Mouse (Mus musculus) forebrain, embryonic 16.5 days (tissue): ENCODE results near the gene Lactbl1. TPM values are rescaled to one million over a fixed set of nuclear protein-coding genes. Genes with fewer than 3 reads are reported as not detected.
A peak's percentile ranks its signal among the peaks of the same experiment; 100 is the strongest.

Experiments used
- ATAC-seq: fragments of 200-750 bp; cut with Nextera tagmentation; 2 replicates; pipeline ENCODE4 v1.8.0; 2017; ENCODE audit warnings: mild to moderate bottlenecking, moderate library complexity
- H3K27ac ChIP-seq: fragments of 300-500 bp; sonication (generic); 2 replicates; pipeline ENCODE4 v1.5.1; 2014; ENCODE audit warnings: low read length, control low read depth
- H3K27me3 ChIP-seq: fragments of 300-500 bp; sonication (generic); replicated peaks from 2 replicates; pipeline ENCODE4 v1.6.1; 2014; ENCODE audit warnings: low read length; ENCODE audit not compliant: control insufficient read depth, insufficient read depth
- H3K36me3 ChIP-seq: fragments of 300-500 bp; sonication (generic); 2 replicates; pipeline ENCODE4 v1.6.1; 2014; ENCODE audit not compliant: control insufficient read depth, insufficient read depth
- H3K4me1 ChIP-seq: fragments of 300-500 bp; sonication (generic); replicated peaks from 2 replicates; pipeline ENCODE4 v1.6.1; 2014; ENCODE audit warnings: low read length; ENCODE audit not compliant: control insufficient read depth, insufficient read depth
- H3K4me2 ChIP-seq: fragments of 300-500 bp; sonication (generic); 2 replicates; pipeline ENCODE4 v1.6.1; 2014; ENCODE audit warnings: mild to moderate bottlenecking, low read length, control low read depth
- H3K4me3 ChIP-seq: fragments of 300-500 bp; sonication (generic); replicated peaks from 2 replicates; pipeline ENCODE4 v1.5.1; 2014; ENCODE audit warnings: mild to moderate bottlenecking, low read length, control low read depth
- H3K9ac ChIP-seq: fragments of 300-500 bp; sonication (generic); replicated peaks from 2 replicates; pipeline ENCODE4 v1.6.1; 2014; ENCODE audit warnings: low read depth, low read length, control low read depth
- H3K9me3 ChIP-seq: fragments of 300-500 bp; sonication (generic); 2 replicates; pipeline ENCODE4 v1.6.1; 2016; ENCODE audit warnings: low read length; ENCODE audit not compliant: control insufficient read depth
- WGBS: fragments of 180-500 bp; shearing (Covaris S2); extraction: QIAGEN DNeasy Blood & Tissue Kit; methylation state at CpG from one replicate; pipeline ENCODE4 v1.1.7; 2014; 5-methylcytosine and 5-hydroxymethylcytosine counted together
- polyA plus RNA-seq: library from polyadenylated mRNA; unstranded; fragments of >200 nt; fragmentation: Nextera tagmentation; extraction: Ambion mirVana; gene quantifications from 2 replicates; pipeline ENCODE4 v1.2.1, GENCODE M21; 2015

Lactbl1 gene
- polyA plus RNA-seq, 1 experiment from 2014 or later, result 0.06 TPM

DNA sequence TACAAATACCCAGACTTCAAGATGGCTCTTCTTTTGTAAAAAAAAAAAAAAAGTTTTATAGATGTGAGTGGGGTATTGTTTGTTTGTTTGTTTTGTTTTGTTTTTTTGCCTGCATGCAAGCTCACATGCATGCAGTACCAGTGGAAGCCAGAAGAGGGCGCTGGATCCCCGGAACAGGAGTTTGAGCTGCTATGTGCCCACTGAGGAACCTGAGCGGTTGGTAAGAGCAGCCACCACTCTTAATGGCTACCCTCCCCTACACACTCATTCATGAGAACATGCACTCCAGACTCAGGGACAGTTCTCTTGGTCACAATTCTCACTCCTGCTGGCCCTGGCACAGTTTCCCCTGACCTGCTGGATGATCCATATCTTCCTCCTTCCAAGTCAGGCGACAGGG lies 43.6 kb downstream of the Lactbl1 start:
- no peak overlapping the region for H3K27ac ChIP-seq
- H3K4me3 ChIP-seq, result no peak overlapping the region
- H3K9ac ChIP-seq, result no peak overlapping the region
- H3K36me3 ChIP-seq, result peaks cover 14% of the 10 kb centered on the region
- no peak overlapping the region for H3K4me2 ChIP-seq
- 73% methylated on average over 4 of the region's 4 CpGs for WGBS
- no peaks in the 10 kb centered on the region for H3K27me3 ChIP-seq
- no peak for ATAC-seq
- H3K9me3 ChIP-seq, result no peaks in the 10 kb centered on the region
- 0 out of 2 replicates have a peak, but pooled peaks cover 2% of the 10 kb centered on the region for H3K4me1 ChIP-seq

DNA sequence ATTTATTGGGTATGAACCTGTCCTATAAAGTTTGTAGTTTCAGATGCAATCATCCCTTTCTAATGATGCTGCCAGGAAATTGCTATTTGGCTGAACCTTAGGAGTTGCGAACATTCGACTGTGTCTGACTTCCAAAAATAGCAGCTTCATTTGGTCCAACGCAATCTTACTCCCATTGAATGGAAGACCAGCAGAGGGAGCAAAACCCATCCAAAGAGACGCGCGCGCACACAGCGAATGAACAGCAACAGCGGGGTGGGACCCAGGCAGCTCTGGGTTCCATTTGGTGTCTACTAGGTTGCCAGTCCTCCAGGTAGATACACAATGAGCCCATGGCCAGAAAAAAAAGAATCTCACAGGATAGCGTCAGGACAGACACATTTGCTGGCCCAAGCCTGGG lies 45.3 kb downstream of the Lactbl1 start:
- no peaks in the 10 kb centered on the region for H3K27me3 ChIP-seq
- no peak for ATAC-seq
- no peak overlapping the region for H3K27ac ChIP-seq
- no peak overlapping the region for H3K4me2 ChIP-seq
- 73% methylated on average over 10 of the region's 10 CpGs for WGBS
- peaks cover 15% of the 10 kb centered on the region for H3K36me3 ChIP-seq
- H3K9me3 ChIP-seq, result no peaks in the 10 kb centered on the region
- H3K4me1 ChIP-seq, result 0 out of 2 replicates have a peak, but pooled peaks cover 2% of the 10 kb centered on the region
- H3K9ac ChIP-seq, result no peak overlapping the region
- no peak overlapping the region for H3K4me3 ChIP-seq

DNA sequence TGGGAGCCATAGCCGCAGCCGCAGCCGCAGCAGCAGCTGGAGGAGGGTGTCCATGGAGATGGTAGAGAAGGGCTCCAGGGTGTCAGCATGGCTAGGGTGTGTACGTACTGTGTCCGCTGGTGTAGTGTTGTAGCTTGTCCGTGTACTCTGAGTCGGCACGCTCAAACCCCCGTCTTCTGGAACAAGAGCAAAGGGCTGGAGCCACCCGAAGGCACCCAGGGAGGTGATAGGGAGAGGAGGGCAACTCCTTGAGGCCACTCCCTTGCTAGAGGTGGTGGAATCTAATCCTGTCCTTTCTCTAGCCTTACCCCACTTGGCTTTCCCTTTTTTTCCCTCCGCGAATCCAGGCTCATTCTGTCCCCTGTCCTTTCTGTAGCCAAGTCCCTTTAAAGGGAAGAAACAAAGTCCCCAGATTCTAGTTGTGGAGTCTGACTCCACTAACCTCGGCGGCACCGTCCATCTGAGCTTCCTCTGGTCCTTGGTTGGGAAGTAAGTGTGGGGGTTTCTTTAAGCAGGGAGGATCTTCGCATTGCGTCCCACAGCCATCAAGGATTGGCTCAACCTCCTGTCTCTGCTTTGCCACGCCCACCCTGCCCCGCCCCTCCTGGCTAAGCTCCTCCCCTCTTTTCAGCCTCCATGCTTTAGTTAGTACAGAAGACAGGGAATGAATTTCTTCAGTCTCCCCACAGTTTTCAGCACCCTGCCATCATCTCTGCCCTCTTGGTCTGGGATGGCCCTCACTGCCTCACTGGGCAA lies 50.1 kb downstream of the Lactbl1 start:
- Histone ChIP-seq H3K9ac (no peak overlapping the region), H3K9me3 (no peaks in the 10 kb centered on the region), H3K36me3 (peaks cover 14% of the 10 kb centered on the region), H3K4me3 (no peak overlapping the region), H3K4me1 (no peaks in the 10 kb centered on the region), H3K27me3 (no peaks in the 10 kb centered on the region), H3K4me2 (no peak overlapping the region), H3K27ac (no peak overlapping the region)
- 93% methylated on average over 19 of the region's 19 CpGs for WGBS
- ATAC-seq, result no peak

DNA sequence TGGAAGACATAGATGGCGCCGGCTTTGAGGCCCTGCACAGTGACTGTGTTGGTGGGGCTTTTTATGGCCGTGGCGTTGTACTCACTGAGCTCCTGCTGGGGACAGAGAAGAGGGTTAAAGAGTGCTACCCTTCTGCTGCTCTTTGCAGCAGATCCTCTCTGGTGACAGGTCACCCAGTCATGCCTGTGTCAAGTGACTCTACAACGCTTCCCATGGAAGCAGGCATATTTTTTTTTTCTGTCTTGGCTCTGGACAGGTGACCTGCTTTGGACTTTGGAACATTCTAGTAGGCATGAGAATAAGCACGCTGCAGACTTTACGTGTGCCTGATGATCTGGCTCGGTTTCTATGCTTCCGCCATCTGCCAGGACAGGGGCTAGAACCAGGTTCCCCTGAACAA lies 53.0 kb downstream of the Lactbl1 start:
- Histone ChIP-seq H3K27me3 (no peaks in the 10 kb centered on the region), H3K9ac (no peak overlapping the region), H3K4me2 (no peak overlapping the region), H3K9me3 (no peaks in the 10 kb centered on the region), H3K4me1 (0 out of 2 replicates have a peak, but pooled peaks cover 3% of the 10 kb centered on the region), H3K36me3 (peaks cover 12% of the 10 kb centered on the region), H3K4me3 (no peak overlapping the region), H3K27ac (no peak overlapping the region)
- 90% methylated on average over 9 of the region's 9 CpGs for WGBS
- no peak for ATAC-seq

DNA sequence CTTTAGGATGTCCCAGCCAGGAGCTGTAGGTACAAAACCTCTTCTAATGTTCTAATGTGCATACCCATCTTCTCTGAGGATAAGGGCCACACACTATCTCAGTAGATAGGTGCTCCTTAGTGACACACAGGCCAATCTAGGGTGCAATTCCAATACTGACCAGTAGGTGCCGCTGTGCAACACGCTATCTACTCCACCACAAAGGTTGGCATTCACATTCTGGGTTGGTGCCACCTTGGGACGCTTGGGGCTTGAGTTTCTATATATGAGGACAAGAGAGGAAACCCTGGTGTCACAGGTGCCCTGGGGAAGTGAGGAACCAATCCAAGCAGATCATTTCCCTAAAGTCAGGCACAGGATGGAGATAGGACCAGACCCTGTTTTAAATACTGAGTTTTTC lies 56.1 kb downstream of the Lactbl1 start:
- 0 out of 2 replicates have a peak overlapping the region, but pooled peaks have one; percentile 22 for H3K9ac ChIP-seq
- H3K9me3 ChIP-seq, result no peaks in the 10 kb centered on the region
- peaks cover 3% of the 10 kb centered on the region; the same call in 1 of the 2 replicates for H3K4me1 ChIP-seq
- 0% methylated on average over 3 of the region's 3 CpGs for WGBS
- ATAC-seq, result peak; percentile 75
- peaks cover 3% of the 10 kb centered on the region for H3K36me3 ChIP-seq
- no peaks in the 10 kb centered on the region for H3K27me3 ChIP-seq
- H3K4me3 ChIP-seq, result no peak overlapping the region
- H3K4me2 ChIP-seq, result no peak overlapping the region
- no peak overlapping the region for H3K27ac ChIP-seq

DNA sequence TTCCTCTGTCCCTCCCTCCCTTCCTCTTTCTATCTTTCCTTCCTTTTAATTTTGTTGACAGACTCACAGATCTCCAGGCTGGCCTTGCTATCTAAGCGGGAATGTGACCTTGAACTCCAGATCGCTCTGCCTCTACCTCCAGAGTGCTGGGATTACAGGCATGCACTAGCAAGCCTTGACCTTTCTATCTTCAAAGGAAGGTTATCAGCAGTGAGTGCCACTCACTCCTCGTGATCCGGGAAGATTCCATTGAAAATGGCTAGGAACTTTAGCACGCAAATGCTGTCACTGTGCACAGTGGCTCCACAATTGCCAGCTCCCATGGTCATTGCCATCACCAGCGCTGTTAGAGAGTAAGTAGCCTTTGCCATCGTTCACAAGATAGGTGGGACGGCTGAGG lies 56.8 kb downstream of the Lactbl1 start:
- H3K4me3 ChIP-seq, result no peak overlapping the region
- peaks cover 3% of the 10 kb centered on the region; the same call in 1 of the 2 replicates for H3K4me1 ChIP-seq
- H3K4me2 ChIP-seq, result no peak overlapping the region
- WGBS, result 88% methylated on average over 8 of the region's 8 CpGs
- H3K9ac ChIP-seq, result no peak overlapping the region
- H3K27me3 ChIP-seq, result no peaks in the 10 kb centered on the region
- no peak overlapping the region for H3K27ac ChIP-seq
- no peaks in the 10 kb centered on the region for H3K9me3 ChIP-seq
- no peak for ATAC-seq
- no peaks in the 10 kb centered on the region for H3K36me3 ChIP-seq

DNA sequence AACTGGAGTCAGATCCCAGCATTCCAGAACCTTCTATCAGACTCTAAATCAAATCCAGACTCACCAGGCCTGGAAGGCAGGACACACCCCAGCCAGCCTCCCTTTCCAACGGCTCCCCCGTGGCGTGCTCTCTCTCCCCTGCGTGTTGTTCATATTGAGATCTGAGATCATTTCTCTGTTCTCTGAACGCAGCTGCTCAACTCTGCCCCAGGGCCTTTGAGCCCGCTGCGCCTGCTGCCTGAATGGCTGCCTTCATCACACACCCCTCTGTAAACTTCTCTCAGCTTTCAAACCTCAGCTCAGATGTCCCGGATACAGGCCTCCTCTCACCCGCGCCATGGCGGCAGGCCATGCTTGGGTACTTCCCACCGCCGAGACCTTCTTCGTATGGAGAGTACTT lies 58.2 kb downstream of the Lactbl1 start:
- Histone ChIP-seq H3K9me3 (no peaks in the 10 kb centered on the region), H3K36me3 (no peaks in the 10 kb centered on the region), H3K27ac (no peak overlapping the region), H3K4me3 (no peak overlapping the region), H3K27me3 (no peaks in the 10 kb centered on the region), H3K4me1 (peaks cover 3% of the 10 kb centered on the region; the same call in 1 of the 2 replicates), H3K9ac (no peak overlapping the region), H3K4me2 (no peak overlapping the region)
- WGBS, result 78% methylated on average over 14 of the region's 14 CpGs
- no peak for ATAC-seq

DNA sequence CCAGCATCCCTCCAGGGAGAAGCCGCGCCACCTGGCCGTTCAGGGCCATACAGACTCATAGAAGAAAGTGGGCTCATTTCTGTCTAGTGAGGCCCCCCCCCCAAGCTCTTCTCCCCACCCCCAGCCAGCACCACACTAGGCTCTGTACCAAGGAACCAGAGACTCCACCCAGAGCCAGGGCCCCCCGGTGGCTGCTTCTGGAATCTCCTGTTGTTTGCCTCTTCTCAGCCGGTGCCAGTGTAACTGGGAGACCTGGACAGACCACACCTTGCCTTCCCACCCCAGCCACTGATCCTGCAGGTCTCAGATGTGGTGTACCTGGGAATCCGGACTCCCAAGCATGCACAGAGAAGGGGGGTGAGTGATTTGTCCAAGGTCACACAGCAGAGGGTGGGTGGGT lies 62.1 kb downstream of the Lactbl1 start:
- Histone ChIP-seq H3K27ac (no peak overlapping the region), H3K4me1 (no peaks in the 10 kb centered on the region; the same call in 1 of the 2 replicates), H3K4me3 (no peak overlapping the region), H3K9me3 (no peaks in the 10 kb centered on the region), H3K9ac (no peak overlapping the region), H3K27me3 (no peaks in the 10 kb centered on the region), H3K4me2 (no peak overlapping the region), H3K36me3 (no peaks in the 10 kb centered on the region)
- no peak for ATAC-seq
- WGBS, result 78% methylated on average over 6 of the region's 6 CpGs

DNA sequence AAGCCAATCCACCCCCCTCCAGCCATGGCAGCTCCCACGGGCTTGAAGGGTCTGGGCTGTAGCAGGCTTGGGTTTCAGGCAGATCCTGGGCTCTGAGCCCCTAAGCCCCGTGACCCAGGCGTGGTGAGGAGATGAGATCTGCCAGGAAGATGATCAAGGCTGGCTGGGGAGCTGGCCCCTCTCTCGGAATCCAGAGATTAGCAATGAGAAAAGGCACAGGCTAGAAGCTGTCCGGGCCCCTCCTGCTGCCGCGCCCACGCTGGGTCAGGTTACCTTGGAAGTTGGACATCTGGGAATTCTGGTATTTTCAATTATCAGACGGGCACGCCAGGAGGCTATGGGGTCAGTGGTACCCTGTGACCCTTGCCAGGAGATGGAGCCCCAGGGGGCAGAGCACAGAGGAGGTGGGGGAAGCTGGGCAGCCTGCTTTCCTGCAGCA lies 63.0 kb downstream of the Lactbl1 start:
- H3K27ac ChIP-seq, result no peak overlapping the region
- no peaks in the 10 kb centered on the region for H3K36me3 ChIP-seq
- no peak for ATAC-seq

More for the DNA sequence above, 63.0 kb downstream of the Lactbl1 start:
- Histone ChIP-seq H3K9me3 (no peaks in the 10 kb centered on the region), H3K9ac (no peak overlapping the region), H3K4me1 (no peaks in the 10 kb centered on the region; the same call in 1 of the 2 replicates), H3K4me2 (no peak overlapping the region), H3K27me3 (no peaks in the 10 kb centered on the region), H3K4me3 (no peak overlapping the region)
- WGBS, result 54% methylated on average over 10 of the region's 10 CpGs
